Mouse (Mus musculus): ENCODE measurements around the gene Arrdc1.

The Arrdc1 gene

GRCm38 (mm10) chr2:24926345-24926964 is 8.6 kb downstream of the Arrdc1 start:
- in situ Hi-C loops (cut with MboI; ENCODE audit: unreplicated experiment in 2 of 2): no loop called here

- in situ Hi-C loops (cut with MboI; ENCODE audit: unreplicated experiment in 2 of 2): no loop called here
Observed at GRCm38 (mm10) chr2:24925284-24925683, 9.8 kb downstream of the Arrdc1 start.

GRCm38 (mm10) chr2:24923561-24923960 is 11.5 kb downstream of the Arrdc1 start:
- in situ Hi-C loops (cut with MboI; ENCODE audit: unreplicated experiment in 2 of 2): no loop called here

- in situ Hi-C loops (cut with MboI; ENCODE audit: unreplicated experiment in 2 of 2): no loop called here
Observed at GRCm38 (mm10) chr2:24919839-24920175, 15.2 kb downstream of the Arrdc1 start.

- in situ Hi-C loops (cut with MboI; ENCODE audit: unreplicated experiment in 2 of 2): no loop called here
Observed at GRCm38 (mm10) chr2:24918930-24919838, 15.9 kb downstream of the Arrdc1 start, which contains the start of gene Ehmt1. TSS of gene Ehmt1 (minus strand) at chr2:24919614.

GRCm38 (mm10) chr2:24914762-24915161 is 20.3 kb downstream of the Arrdc1 start:
- in situ Hi-C loops (cut with MboI; ENCODE audit: unreplicated experiment in 2 of 2): no loop called here

GRCm38 (mm10) chr2:24912589-24912988 is 22.5 kb downstream of the Arrdc1 start:
- in situ Hi-C loops (cut with MboI; ENCODE audit: unreplicated experiment in 2 of 2): no loop called here

GRCm38 (mm10) chr2:24912189-24912588 is 22.9 kb downstream of the Arrdc1 start:
- in situ Hi-C loops (cut with MboI; ENCODE audit: unreplicated experiment in 2 of 2): no loop called here

- in situ Hi-C loops (cut with MboI; ENCODE audit: unreplicated experiment in 2 of 2): no loop called here
Observed at GRCm38 (mm10) chr2:24910481-24910880, 24.6 kb downstream of the Arrdc1 start.

- in situ Hi-C loops (cut with MboI; ENCODE audit: unreplicated experiment in 2 of 2): no loop called here
Observed at GRCm38 (mm10) chr2:24905653-24906155, 29.3 kb downstream of the Arrdc1 start.

GRCm38 (mm10) chr2:24904823-24905652 is 30.0 kb downstream of the Arrdc1 start:
- in situ Hi-C loops (cut with MboI; ENCODE audit: unreplicated experiment in 2 of 2): no loop called here

- in situ Hi-C loops (cut with MboI; ENCODE audit: unreplicated experiment in 2 of 2): no loop called here
Observed at GRCm38 (mm10) chr2:24902999-24903398, 32.1 kb downstream of the Arrdc1 start.

GRCm38 (mm10) chr2:24901055-24901454 is 34.0 kb downstream of the Arrdc1 start:
- in situ Hi-C loops (cut with MboI; ENCODE audit: unreplicated experiment in 2 of 2): no loop called here

GRCm38 (mm10) chr2:24899292-24899691 is 35.8 kb downstream of the Arrdc1 start:
- in situ Hi-C loops (cut with MboI; ENCODE audit: unreplicated experiment in 2 of 2): no loop called here

GRCm38 (mm10) chr2:24896761-24897160 is 38.3 kb downstream of the Arrdc1 start:
- in situ Hi-C loops (cut with MboI; ENCODE audit: unreplicated experiment in 2 of 2): no loop called here

GRCm38 (mm10) chr2:24894211-24894610 is 40.8 kb downstream of the Arrdc1 start:
- in situ Hi-C loops (cut with MboI; ENCODE audit: unreplicated experiment in 2 of 2): no loop called here

GRCm38 (mm10) chr2:24892318-24892717 is 42.7 kb downstream of the Arrdc1 start:
- in situ Hi-C loops (cut with MboI; ENCODE audit: unreplicated experiment in 2 of 2): no loop called here

GRCm38 (mm10) chr2:24890541-24891447 is 44.3 kb downstream of the Arrdc1 start:
- in situ Hi-C loops (cut with MboI; ENCODE audit: unreplicated experiment in 2 of 2): no loop called here

- in situ Hi-C loops (cut with MboI; ENCODE audit: unreplicated experiment in 2 of 2): no loop called here
Observed at GRCm38 (mm10) chr2:24888895-24889294, 46.2 kb downstream of the Arrdc1 start.

- in situ Hi-C loops (cut with MboI; ENCODE audit: unreplicated experiment in 2 of 2): no loop called here
Observed at GRCm38 (mm10) chr2:24880686-24881085, 54.4 kb downstream of the Arrdc1 start.
